Comparison of ENCODE assay signal across 9 mouse cellular contexts in the genomic region with DNA sequence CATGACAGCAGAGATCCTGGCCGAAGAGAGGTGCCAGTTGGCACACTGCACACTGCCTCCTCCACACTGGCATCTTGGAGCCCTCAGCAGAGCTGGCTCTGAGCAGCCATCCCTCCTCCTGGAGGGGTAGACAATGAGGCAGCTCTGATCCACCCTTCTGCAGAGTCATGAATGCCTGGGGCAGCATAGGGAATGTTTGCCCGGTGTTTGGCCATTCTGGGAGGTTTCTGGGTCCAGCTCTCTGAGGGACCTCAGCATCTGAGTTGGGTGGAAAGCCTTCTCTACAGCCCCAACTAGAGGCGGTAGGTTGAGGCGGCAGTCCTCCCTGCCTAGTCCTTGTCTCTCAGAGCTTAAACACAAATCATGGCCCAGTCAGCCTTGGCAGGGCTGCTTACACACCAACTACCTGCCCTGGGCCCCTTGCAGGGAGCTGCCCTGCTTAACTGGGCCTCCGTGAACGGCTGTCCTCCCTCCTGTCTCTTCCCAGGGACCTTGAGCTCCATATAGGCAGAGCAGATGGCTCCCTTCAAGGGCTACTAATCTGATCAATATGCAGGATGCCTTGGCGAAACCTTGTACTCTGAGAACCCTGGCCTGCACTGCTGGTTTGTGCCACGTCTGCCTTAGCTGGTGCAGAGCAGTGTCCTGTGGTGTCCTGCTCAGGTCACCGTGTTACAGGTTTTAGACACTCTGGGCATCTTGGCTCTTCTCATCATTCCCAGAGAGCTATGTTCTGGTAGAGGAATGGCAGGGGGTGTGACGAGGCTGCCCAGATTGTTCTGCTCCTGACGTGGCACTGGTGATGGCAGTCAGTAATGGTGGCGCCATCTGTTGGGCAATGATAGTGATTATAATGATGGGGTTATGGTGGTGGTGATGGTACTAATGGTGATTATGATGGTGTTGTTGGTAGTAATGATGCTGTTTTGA. TPM values are rescaled to one million over a fixed set of nuclear protein-coding genes. Genes with fewer than 3 reads are reported as not detected.
DNase-seq lines count a peak whose midpoint lies in the region; ATAC-seq and TF ChIP-seq lines count a peak whose summit lies in the region.
"Had no signal": no experiment of that assay in that cellular context is flagged by ENCODE, and none has a peak within 500 bp of the region (broad histone marks: within the 10 kb centered on the region; RNA-seq: fewer than 3 reads in every experiment).

No protein-coding gene starts in this region.

- H3K27ac ChIP-seq in kidney, postnatal 0 days, result no peak overlapping the region
- H3K27ac ChIP-seq in forebrain, embryonic 16.5 days (ENCODE audit: low read length), result peak overlapping the region; percentile 77
- H3K27ac ChIP-seq: neural tube, embryonic 12.5 days had no signal

- H3K4me2 ChIP-seq in kidney, postnatal 0 days (ENCODE audit: low read length), result no peak overlapping the region
- H3K4me2 ChIP-seq in forebrain, embryonic 16.5 days (ENCODE audit: low read length), result no peak overlapping the region
- H3K4me2 ChIP-seq: neural tube, embryonic 12.5 days had no signal

- H3K4me1 ChIP-seq in kidney, postnatal 0 days (replicated peaks; ENCODE audit: insufficient read depth, low read length), result no peaks in the 10 kb centered on the region
- peaks cover 15% of the 10 kb centered on the region for H3K4me1 ChIP-seq in forebrain, embryonic 16.5 days (replicated peaks; ENCODE audit: control insufficient read depth, insufficient read depth, low read length)

- no peak overlapping the region for H3K4me3 ChIP-seq in kidney, postnatal 0 days (replicated peaks; ENCODE audit: low read depth, low read length)
- no peak overlapping the region for H3K4me3 ChIP-seq in forebrain, embryonic 16.5 days (replicated peaks; ENCODE audit: low read length)
- H3K4me3 ChIP-seq: neural tube, embryonic 12.5 days had no signal

- no peaks in the 10 kb centered on the region for H3K36me3 ChIP-seq in kidney, postnatal 0 days (ENCODE audit: insufficient read depth, low read length)
- no peaks in the 10 kb centered on the region for H3K36me3 ChIP-seq in forebrain, embryonic 16.5 days (ENCODE audit: control insufficient read depth, insufficient read depth)
- H3K36me3 ChIP-seq: neural tube, embryonic 12.5 days had no signal

- 73% methylated on average over 12 of the region's 12 CpGs for WGBS in kidney, postnatal 0 days
- WGBS in forebrain, embryonic 16.5 days, result 54% methylated on average over 12 of the region's 12 CpGs

- no peak for ATAC-seq in kidney, postnatal 0 days (replicated peaks; ENCODE audit: low FRiP score, low read depth)
- ATAC-seq in forebrain, embryonic 16.5 days, result peak; percentile 81

- no peaks in the 10 kb centered on the region for H3K9me3 ChIP-seq in kidney, postnatal 0 days (replicated peaks; ENCODE audit: low read length)
- no peaks in the 10 kb centered on the region for H3K9me3 ChIP-seq in forebrain, embryonic 16.5 days (ENCODE audit: control insufficient read depth, low read length)
- H3K9me3 ChIP-seq: neural tube, embryonic 12.5 days had no signal

- no peaks in the 10 kb centered on the region for H3K27me3 ChIP-seq in kidney, postnatal 0 days (ENCODE audit: insufficient read depth, low read length)
- H3K27me3 ChIP-seq in forebrain, embryonic 16.5 days (replicated peaks; ENCODE audit: control insufficient read depth, insufficient read depth, low read length), result no peaks in the 10 kb centered on the region
- H3K27me3 ChIP-seq: neural tube, embryonic 12.5 days had no signal

- no peak overlapping the region for H3K9ac ChIP-seq in kidney, postnatal 0 days (ENCODE audit: low read depth, low read length)
- no peak overlapping the region for H3K9ac ChIP-seq in forebrain, embryonic 16.5 days (replicated peaks; ENCODE audit: low read depth, low read length)
- H3K9ac ChIP-seq: neural tube, embryonic 12.5 days had no signal

- peak; percentile 36 for DNase-seq in kidney, postnatal 0 days (ENCODE audit: low spot score)
- DNase-seq in kidney, adult 9 months, result no peak
- DNase-seq in 3T3-L1 (ENCODE audit: low read depth, low spot score), result peak; percentile 35
- peak; percentile 2 for DNase-seq in MEL-GATA-1-ER (ENCODE audit: extremely low read depth, low read depth)
- peak; percentile 34 for DNase-seq in telencephalon, adult 2 months (ENCODE audit: low read depth, low spot score)
- DNase-seq in gastrocnemius, postnatal 4 days (ENCODE audit: low spot score in 2 of 2), result no peak
- no peak for DNase-seq in ovary, adult 18-20 months (ENCODE audit: low spot score)

- peak; percentile 59 for TF ChIP-seq CTCF in kidney, postnatal 0 days (IDR thresholded peaks at IDR 0.05; ENCODE audit: low read depth)

RNA-seq across cellular contexts. Expression of gene Fbxw11, which starts 50.3 kb away (rescaled TPM):
- polyA plus RNA-seq in kidney, postnatal 0 days (2015; fragmentation: Nextera tagmentation; extraction: Ambion mirVana), result 61.1 and 68.4 TPM in 2 replicates
- polyA plus RNA-seq in forebrain, embryonic 16.5 days (2015; fragmentation: Nextera tagmentation; extraction: Ambion mirVana), result 125 and 137 TPM in 2 replicates
- 10 to 100 TPM; 63.4 to 71.3 TPM for total RNA-seq in gastrocnemius, postnatal 4 days (2021)

RNA-seq across cellular contexts. Expression of gene Stk10, which starts 59.1 kb away (rescaled TPM):
- 2.3 and 2.4 TPM in 2 replicates for polyA plus RNA-seq in kidney, postnatal 0 days (2015; fragmentation: Nextera tagmentation; extraction: Ambion mirVana)
- polyA plus RNA-seq in forebrain, embryonic 16.5 days (2015; fragmentation: Nextera tagmentation; extraction: Ambion mirVana), result 2.1 and 2.8 TPM in 2 replicates
- total RNA-seq in gastrocnemius, postnatal 4 days (2021), result 10 to 100 TPM in 1 of 2 experiments, 1 to 10 TPM in 1; 9.8 to 10.3 TPM

Comparison
In these comparisons a context has a peak if more than half of its experiments do, and no peak if none do; other contexts are left out.
1. DNase-seq: peak in kidney, postnatal 0 days (single experiment), 3T3-L1 (single experiment), MEL-GATA-1-ER (single experiment) and telencephalon, adult 2 months (single experiment); none in kidney, adult 9 months (single experiment), gastrocnemius, postnatal 4 days (0 of 2) and ovary, adult 18-20 months (single experiment).